Comparison of ENCODE assay signal across 9 mouse cellular contexts in the genomic region with DNA sequence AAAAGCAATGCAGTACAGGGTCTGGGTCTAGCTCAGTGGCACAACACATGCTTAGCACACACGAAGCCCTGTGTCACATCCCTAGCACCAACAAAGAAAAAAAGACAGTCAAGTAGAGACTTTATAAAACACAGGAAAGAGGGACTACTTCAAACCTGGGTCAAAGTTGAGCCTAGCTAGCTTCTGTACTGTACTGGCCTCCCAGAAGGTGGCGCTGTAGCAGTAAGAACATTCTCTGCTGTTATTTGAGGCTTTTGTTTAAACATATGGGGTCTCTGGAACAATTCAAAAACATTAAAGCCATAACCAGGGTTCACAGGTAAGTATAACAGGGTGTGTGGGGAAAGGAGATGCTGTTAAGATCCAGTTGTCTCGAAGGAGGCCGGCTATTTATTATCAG. TPM values are rescaled to one million over a fixed set of nuclear protein-coding genes. Genes with fewer than 3 reads are reported as not detected.
DNase-seq lines count a peak whose midpoint lies in the region; TF ChIP-seq lines count a peak whose summit lies in the region.
"Had no signal": no experiment of that assay in that cellular context is flagged by ENCODE, and none has a peak within 500 bp of the region (broad histone marks: within the 10 kb centered on the region; RNA-seq: fewer than 3 reads in every experiment).

No protein-coding gene starts in this region.

- no peak overlapping the region for H3K4me3 ChIP-seq in layer of hippocampus, adult 2 months
- H3K4me3 ChIP-seq: neural tube, embryonic 12.5 days had no signal

- peak; percentile 88 for TF ChIP-seq CTCF in layer of hippocampus, adult 2 months (conservative IDR thresholded peaks at IDR 0.05)

- peak; percentile 27 to 45 for DNase-seq in adrenal gland, adult 18-20 months (ENCODE audit: low spot score in 2 of 2)
- no peak for DNase-seq in adrenal gland, adult 8-10 months
- peak in 1 of 2 experiments; percentile 59 for DNase-seq in layer of hippocampus, adult 2 months (ENCODE audit: low spot score in 2 of 2)
- DNase-seq in layer of hippocampus, postnatal 14 days (ENCODE audit: low spot score in 2 of 2), result no peak
- DNase-seq in ZHBTc4 (ENCODE audit: low read depth, low spot score), result peak; percentile 43
- peak; percentile 35 for DNase-seq in gastrocnemius, postnatal 14 days
- DNase-seq in thymus, postnatal 14 days, result peak; percentile 31
- no peak for DNase-seq in c-Kit-positive CD71-positive TER-119-positive erythroid progenitor cells, embryonic 14.5 days (ENCODE audit: low spot score)

- intact Hi-C loops in gastrocnemius, postnatal 14 days (cut with DNase I; ENCODE audit: low total_unique reads), result no loop called here

- H3K27ac ChIP-seq in layer of hippocampus, adult 2 months, result no peak overlapping the region
- H3K27ac ChIP-seq: neural tube, embryonic 12.5 days had no signal

RNA-seq across cellular contexts. Expression of a gene that starts 54.4 kb away (rescaled TPM):
- 10 to 100 TPM in 1 of 2 experiments, 1 to 10 TPM in 1; 8.7 to 13.7 TPM for total RNA-seq in adrenal gland, adult 18-20 months (2021)
- 10 to 100 TPM in 3 of 4 experiments, 1 to 10 TPM in 1; 10.0 to 14.8 (median 12.0) TPM for total RNA-seq in adrenal gland, adult 8-10 months (2022)
- total RNA-seq in layer of hippocampus, adult 2 months (2021), result 10 to 100 TPM; 15.8 to 16.5 TPM
- total RNA-seq in layer of hippocampus, postnatal 14 days (2021), result 10 to 100 TPM; 13.1 to 14.2 TPM
- 10 to 100 TPM; 25.6 to 31.7 TPM for total RNA-seq in gastrocnemius, postnatal 14 days (2021)

RNA-seq across cellular contexts. Expression of a gene that starts 57.9 kb away (rescaled TPM):
- total RNA-seq in adrenal gland, adult 18-20 months (2021), result 10 to 100 TPM; 22.6 to 26.2 TPM
- total RNA-seq in adrenal gland, adult 8-10 months (2022), result 10 to 100 TPM; 27.3 to 37.7 (median 31.4) TPM
- total RNA-seq in layer of hippocampus, adult 2 months (2021), result 10 to 100 TPM; 14.5 to 14.8 TPM
- total RNA-seq in layer of hippocampus, postnatal 14 days (2021), result 10 to 100 TPM; 11.3 to 12.0 TPM
- total RNA-seq in gastrocnemius, postnatal 14 days (2021), result 10 to 100 TPM; 11.9 to 13.4 TPM

Comparison
In these comparisons a context has a peak if more than half of its experiments do, and no peak if none do; other contexts are left out.
1. DNase-seq: peak in adrenal gland, adult 18-20 months (2 of 2), ZHBTc4 (single experiment), gastrocnemius, postnatal 14 days (single experiment) and thymus, postnatal 14 days (single experiment); none in adrenal gland, adult 8-10 months (single experiment), layer of hippocampus, postnatal 14 days (0 of 2) and c-Kit-positive CD71-positive TER-119-positive erythroid progenitor cells, embryonic 14.5 days (single experiment).